Mouse (Mus musculus) heart, embryonic 10.5 days (tissue): ENCODE results near the gene H2-K1. TPM values are rescaled to one million over a fixed set of nuclear protein-coding genes. Genes with fewer than 3 reads are reported as not detected.

ENCODE experiments used
- DNase-seq: peaks from one replicate; pipeline ENCODE4 v3.0.0-alpha.2; 2017; ENCODE audit warnings: low spot score
- H3K27ac ChIP-seq: fragments of 300-500 bp; sonication (generic); 2 replicates; pipeline ENCODE4 v1.5.1; 2016; ENCODE audit warnings: mild to moderate bottlenecking
- H3K27me3 ChIP-seq: fragments of 300-500 bp; sonication (generic); 2 replicates; pipeline ENCODE4 v1.6.1; 2016; ENCODE audit warnings: mild to moderate bottlenecking; ENCODE audit not compliant: poor library complexity, insufficient read depth, severe bottlenecking
- H3K36me3 ChIP-seq: fragments of 300-500 bp; sonication (generic); 2 replicates; pipeline ENCODE4 v1.6.1; 2016; ENCODE audit warnings: mild to moderate bottlenecking, moderate library complexity
- H3K4me1 ChIP-seq: fragments of 300-500 bp; sonication (generic); 2 replicates; pipeline ENCODE4 v1.6.1; 2016; ENCODE audit warnings: mild to moderate bottlenecking
- H3K4me3 ChIP-seq: fragments of 300-500 bp; sonication (generic); 2 replicates; pipeline ENCODE4 v1.5.1; 2016; ENCODE audit warnings: mild to moderate bottlenecking, moderate library complexity
- H3K9me3 ChIP-seq: fragments of 300-500 bp; sonication (generic); 2 replicates; pipeline ENCODE4 v1.6.1; 2016; ENCODE audit warnings: mild to moderate bottlenecking, moderate library complexity
- WGBS: fragments of 180-500 bp; shearing (Covaris S2); methylation state at CpG from one replicate; pipeline ENCODE4 v1.1.7; 2016; 5-methylcytosine and 5-hydroxymethylcytosine counted together
- polyA plus RNA-seq: library from polyadenylated mRNA; unstranded; fragments of >200 nt; fragmentation: Nextera tagmentation; extraction: Ambion mirVana; gene quantifications from 2 replicates; pipeline ENCODE4 v1.2.1, GENCODE M21; 2016

Gene H2-K1
- 13.0 and 16.2 TPM in 2 replicates for polyA plus RNA-seq

DNA sequence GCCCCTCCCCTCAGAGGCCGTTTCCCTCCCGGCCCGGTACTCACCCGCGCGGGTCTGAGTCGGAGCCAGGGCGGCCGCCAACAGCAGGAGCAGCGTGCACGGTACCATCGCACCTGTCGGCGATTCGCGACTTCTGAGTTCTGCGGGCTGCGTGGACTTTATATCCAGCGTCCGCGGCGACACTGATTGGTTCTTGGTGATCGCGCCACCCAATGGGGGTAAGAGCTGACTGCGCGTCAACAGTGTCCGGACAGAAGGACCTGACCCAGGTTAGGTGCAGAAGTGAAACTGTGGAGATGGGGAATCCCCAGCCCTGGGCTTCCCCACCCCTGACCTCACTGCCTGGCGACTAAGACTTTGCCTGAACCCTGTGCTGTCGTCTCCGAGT, at the start of gene H2-K1:
Gene H2-K1 (minus strand): TSS at position 198 of the 388 bp plus-strand sequence.
- no peaks in the 10 kb centered on the region for H3K9me3 ChIP-seq
- peak; percentile 78 for DNase-seq
- H3K4me3 ChIP-seq, result peak within 1 kb of the TSS; percentile 71
- peaks cover 60% of the 10 kb centered on the region for H3K27me3 ChIP-seq
- peak within 1 kb of the TSS; percentile 62; the same call in 1 of the 2 replicates for H3K27ac ChIP-seq
- H3K36me3 ChIP-seq, result no peaks in the 10 kb centered on the region
- peaks cover 11% of the 10 kb centered on the region for H3K4me1 ChIP-seq
- 2% methylated on average over 30 of the region's 30 CpGs for WGBS

DNA sequence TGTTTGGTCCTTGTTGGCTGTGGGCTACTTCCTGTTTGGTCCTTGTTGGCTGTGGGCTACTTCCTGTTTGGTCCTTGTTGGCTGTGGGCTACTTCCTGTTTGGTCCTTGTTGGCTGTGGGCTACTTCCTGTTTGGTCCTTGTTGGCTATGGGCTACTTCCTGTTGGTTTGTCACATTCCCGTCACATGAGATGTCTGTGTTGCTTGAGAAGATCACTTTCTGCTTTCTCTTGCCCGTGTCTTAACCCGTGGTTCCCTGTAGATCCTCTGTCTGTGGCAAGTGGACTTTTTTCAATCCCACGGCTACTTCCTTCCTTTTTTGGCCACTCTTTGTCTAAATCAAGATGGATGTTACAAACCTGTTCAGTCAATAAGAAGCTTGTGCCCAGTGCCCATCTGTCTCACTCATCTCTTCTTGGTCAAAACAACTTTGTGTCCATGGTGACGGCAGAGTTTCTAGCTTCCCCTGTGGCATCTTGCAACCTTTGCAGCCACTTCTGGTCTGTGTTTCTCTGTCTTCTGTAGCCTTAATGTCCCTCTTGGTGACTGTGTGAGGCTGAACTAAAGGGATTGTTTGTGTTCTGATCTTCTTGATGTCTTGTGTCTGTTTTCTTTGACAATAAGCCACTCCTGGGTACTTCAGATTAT, 47.4 kb upstream of the H2-K1 start:
- H3K27me3 ChIP-seq, result peaks cover 29% of the 10 kb centered on the region
- 0 out of 2 replicates have a peak, but pooled peaks cover 9% of the 10 kb centered on the region for H3K9me3 ChIP-seq
- no peak overlapping the region for H3K27ac ChIP-seq
- H3K36me3 ChIP-seq, result no peaks in the 10 kb centered on the region
- no peak overlapping the region for H3K4me3 ChIP-seq
- no peak for DNase-seq
- H3K4me1 ChIP-seq, result 0 out of 2 replicates have a peak, but pooled peaks cover 7% of the 10 kb centered on the region
- 92% methylated on average over 5 of the region's 5 CpGs for WGBS

DNA sequence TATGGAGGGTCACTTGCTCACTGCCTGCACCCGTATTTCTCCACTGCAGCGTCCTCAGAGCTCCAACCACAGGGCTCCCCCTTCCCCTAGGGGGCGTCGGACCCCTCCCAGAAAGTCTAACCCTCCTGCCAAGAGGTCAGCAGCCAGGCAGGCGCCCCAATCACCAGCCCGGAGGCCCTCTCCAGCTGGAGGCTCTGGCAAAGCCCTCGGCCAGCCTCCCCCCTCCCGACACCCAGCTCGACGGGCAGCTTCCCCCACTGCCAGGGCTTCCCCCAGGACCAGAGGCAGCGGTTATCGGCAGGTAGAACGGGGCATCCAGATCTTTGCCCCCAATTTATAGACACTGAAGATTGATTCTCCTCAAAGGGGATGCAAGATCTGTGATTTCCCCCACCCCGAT, 45.8 kb upstream of the H2-K1 start:
- 80% methylated on average over 14 of the region's 14 CpGs for WGBS

DNA sequence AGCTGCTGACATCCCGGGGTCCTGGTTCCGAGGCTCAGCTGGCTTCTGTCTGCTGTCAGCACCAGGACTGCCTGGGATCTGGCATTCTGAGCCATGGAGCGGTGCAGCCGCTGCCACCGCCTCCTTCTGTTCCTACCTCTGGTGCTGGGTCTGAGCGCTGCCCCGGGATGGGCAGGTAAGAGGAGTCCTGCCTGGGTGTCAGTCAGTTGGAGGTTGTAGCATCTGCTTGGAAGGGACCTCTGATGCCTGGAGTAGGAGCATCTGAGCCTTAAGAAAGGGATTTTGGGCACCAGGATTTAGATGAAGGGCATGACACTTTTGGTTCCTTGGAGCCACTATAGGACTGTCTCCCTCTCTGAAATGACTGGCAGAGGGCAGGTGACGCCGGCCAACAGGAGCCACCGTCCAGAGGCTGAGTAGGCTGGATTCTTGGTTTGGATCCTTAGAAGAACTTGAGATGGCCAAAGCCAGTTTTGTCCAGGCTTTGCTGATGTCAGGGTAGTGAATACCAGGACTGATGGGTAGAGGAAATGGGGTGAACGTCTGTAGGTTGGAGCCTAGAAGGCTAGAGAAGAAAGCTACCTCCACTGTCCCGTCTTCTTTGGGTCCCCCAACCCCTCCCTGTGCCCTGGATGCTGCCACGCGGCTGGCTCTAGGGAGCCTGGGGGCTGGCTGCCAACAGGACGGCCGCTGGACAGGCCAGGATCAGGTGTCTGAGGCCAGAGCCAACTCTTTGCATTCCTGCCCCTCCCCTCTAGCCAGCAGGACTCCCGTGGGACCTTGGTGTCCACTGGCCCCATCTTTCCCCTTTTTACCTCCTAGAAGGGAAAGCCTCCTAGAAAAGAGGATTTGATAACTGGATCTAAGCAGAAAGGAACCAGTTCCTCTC, 39.7 kb upstream of the H2-K1 start:
- 24% methylated on average over 17 of the region's 17 CpGs for WGBS
- no peaks in the 10 kb centered on the region for H3K9me3 ChIP-seq
- H3K27ac ChIP-seq, result no peak overlapping the region
- H3K4me3 ChIP-seq, result peak overlapping the region; percentile 41
- H3K27me3 ChIP-seq, result peaks cover 67% of the 10 kb centered on the region
- peaks cover 32% of the 10 kb centered on the region for H3K36me3 ChIP-seq
- peaks cover 40% of the 10 kb centered on the region for H3K4me1 ChIP-seq
- DNase-seq, result no peak

More for the DNA sequence above, 45.8 kb upstream of the H2-K1 start:
- Histone ChIP-seq H3K4me3 (no peak overlapping the region), H3K27me3 (peaks cover 34% of the 10 kb centered on the region), H3K36me3 (no peaks in the 10 kb centered on the region), H3K4me1 (0 out of 2 replicates have a peak, but pooled peaks cover 10% of the 10 kb centered on the region), H3K27ac (no peak overlapping the region), H3K9me3 (0 out of 2 replicates have a peak, but pooled peaks cover 9% of the 10 kb centered on the region)
- no peak for DNase-seq

DNA sequence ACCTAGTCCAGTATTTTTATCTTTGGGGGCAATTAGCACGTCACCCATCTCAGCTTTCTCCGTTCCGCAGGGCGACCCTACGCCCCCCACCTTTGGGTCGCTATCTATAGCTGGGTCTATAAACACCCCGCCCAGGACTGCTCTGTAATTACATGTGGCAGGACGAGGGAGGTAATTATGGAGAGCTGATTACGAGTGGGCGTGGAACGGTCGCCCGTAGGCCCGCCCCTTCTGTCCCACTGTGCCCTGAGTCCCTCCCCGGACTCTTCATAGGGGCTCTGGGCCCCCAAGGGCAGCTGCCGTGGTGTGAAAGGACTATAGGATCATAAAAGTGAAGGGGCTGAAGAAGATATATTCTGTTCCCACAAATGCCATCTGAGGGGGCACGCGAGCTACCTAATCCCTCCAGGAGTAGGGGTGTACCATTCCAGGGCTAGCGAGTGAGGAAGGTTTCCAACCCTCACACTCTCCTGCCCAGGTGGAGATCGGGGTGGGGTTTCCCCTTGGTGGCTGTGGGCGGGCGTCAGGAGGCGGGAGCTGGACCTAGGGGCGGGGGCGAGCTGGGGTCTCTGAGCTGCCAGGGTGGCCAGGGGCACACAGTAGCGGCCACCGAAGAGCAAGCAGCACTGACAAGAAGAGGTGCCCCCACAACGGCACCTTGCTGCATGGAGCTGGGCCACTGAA, 38.9 kb upstream of the H2-K1 start, which contains the start of gene Col11a2:
Gene Col11a2 (plus strand): TSS at position 560 of the 684 bp plus-strand sequence.
- 0 out of 2 replicates have a peak within 1 kb of the TSS, but pooled peaks have one; percentile 14 for H3K27ac ChIP-seq

GRCm38 (mm10) chr17:34038440-34038839, 38.3 kb upstream of the H2-K1 start:
- Histone ChIP-seq H3K9me3 (no peaks in the 10 kb centered on the region), H3K36me3 (peaks cover 45% of the 10 kb centered on the region), H3K4me3 (peak overlapping the region; percentile 41), H3K4me1 (peaks cover 47% of the 10 kb centered on the region), H3K27me3 (peaks cover 64% of the 10 kb centered on the region), H3K27ac (0 out of 2 replicates have a peak overlapping the region, but pooled peaks have one; percentile 14)
- 13% methylated on average over 21 of the region's 21 CpGs for WGBS
- no peak for DNase-seq

More for the DNA sequence above, 38.9 kb upstream of the H2-K1 start, which contains the start of gene Col11a2:
- peaks cover 42% of the 10 kb centered on the region for H3K4me1 ChIP-seq
- H3K36me3 ChIP-seq, result peaks cover 39% of the 10 kb centered on the region
- peaks cover 64% of the 10 kb centered on the region for H3K27me3 ChIP-seq
- H3K4me3 ChIP-seq, result peak within 1 kb of the TSS; percentile 41
- no peak for DNase-seq
- no peaks in the 10 kb centered on the region for H3K9me3 ChIP-seq
- WGBS, result 6% methylated on average over 28 of the region's 28 CpGs

DNA sequence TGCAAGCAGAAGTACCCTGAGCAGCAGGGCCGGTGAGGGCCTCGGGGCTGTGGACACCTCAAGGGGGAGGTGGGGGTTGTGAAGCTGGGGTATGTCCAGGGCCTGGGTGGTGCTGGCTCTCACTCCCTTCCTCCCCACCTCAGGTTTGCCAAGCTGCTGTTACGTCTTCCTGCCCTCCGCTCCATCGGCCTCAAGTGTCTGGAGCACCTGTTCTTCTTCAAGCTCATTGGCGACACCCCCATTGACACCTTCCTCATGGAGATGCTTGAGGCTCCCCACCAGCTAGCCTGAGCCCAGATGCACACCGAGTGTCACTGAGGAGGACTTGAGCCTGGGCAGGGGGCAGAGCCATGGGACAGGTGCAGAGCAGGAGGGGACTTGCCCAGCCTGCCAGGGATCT, 37.1 kb upstream of the H2-K1 start:
- 93% methylated on average over 7 of the region's 7 CpGs for WGBS
- no peak for DNase-seq
- H3K4me3 ChIP-seq, result no peak overlapping the region
- H3K27me3 ChIP-seq, result peaks cover 54% of the 10 kb centered on the region
- no peaks in the 10 kb centered on the region for H3K9me3 ChIP-seq
- no peak overlapping the region for H3K27ac ChIP-seq
- peaks cover 58% of the 10 kb centered on the region for H3K4me1 ChIP-seq
- H3K36me3 ChIP-seq, result peaks cover 46% of the 10 kb centered on the region

DNA sequence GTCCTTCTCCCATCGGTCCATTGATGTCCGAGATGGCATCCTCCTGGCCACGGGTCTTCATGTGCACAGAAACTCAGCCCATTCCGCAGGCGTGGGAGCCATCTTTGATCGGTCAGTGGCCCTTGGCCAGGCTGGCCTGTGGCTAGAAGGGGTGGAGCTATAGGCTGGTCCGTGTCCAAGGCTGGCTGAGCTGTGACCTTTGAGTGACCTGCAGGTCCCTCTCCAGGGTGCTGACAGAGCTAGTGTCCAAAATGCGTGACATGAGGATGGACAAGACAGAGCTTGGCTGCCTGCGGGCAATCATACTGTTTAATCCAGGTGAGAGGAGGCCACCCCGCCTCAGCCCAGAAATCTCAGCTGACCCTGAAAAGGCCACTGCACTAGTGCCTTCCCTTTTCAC, 36.5 kb upstream of the H2-K1 start:
- 76% methylated on average over 10 of the region's 10 CpGs for WGBS
- H3K4me1 ChIP-seq, result peaks cover 59% of the 10 kb centered on the region
- H3K36me3 ChIP-seq, result peaks cover 46% of the 10 kb centered on the region

GRCm38 (mm10) chr17:34035517-34035916, 35.4 kb upstream of the H2-K1 start:
- H3K27me3 ChIP-seq, result peaks cover 37% of the 10 kb centered on the region
- WGBS, result 93% methylated on average over 8 of the region's 9 CpGs
- peaks cover 55% of the 10 kb centered on the region for H3K4me1 ChIP-seq
- H3K36me3 ChIP-seq, result peaks cover 46% of the 10 kb centered on the region
- no peak overlapping the region for H3K4me3 ChIP-seq
- no peak overlapping the region for H3K27ac ChIP-seq
- no peaks in the 10 kb centered on the region for H3K9me3 ChIP-seq
- no peak for DNase-seq

More for the DNA sequence above, 36.5 kb upstream of the H2-K1 start:
- Histone ChIP-seq H3K27ac (no peak overlapping the region), H3K4me3 (no peak overlapping the region), H3K27me3 (peaks cover 48% of the 10 kb centered on the region), H3K9me3 (no peaks in the 10 kb centered on the region)
- no peak for DNase-seq

GRCm38 (mm10) chr17:34034064-34034463, 33.9 kb upstream of the H2-K1 start:
- Histone ChIP-seq H3K36me3 (peaks cover 58% of the 10 kb centered on the region), H3K4me3 (no peak overlapping the region), H3K27ac (no peak overlapping the region), H3K4me1 (peaks cover 56% of the 10 kb centered on the region), H3K27me3 (peaks cover 22% of the 10 kb centered on the region), H3K9me3 (no peaks in the 10 kb centered on the region)
- 68% methylated on average over 10 of the region's 10 CpGs for WGBS
- DNase-seq, result no peak

GRCm38 (mm10) chr17:34033441-34033840, 33.3 kb upstream of the H2-K1 start:
- DNase-seq, result no peak
- H3K27ac ChIP-seq, result peak overlapping the region; percentile 98; the same call in 1 of the 2 replicates
- peaks cover 56% of the 10 kb centered on the region for H3K4me1 ChIP-seq

GRCm38 (mm10) chr17:34032806-34033205, 32.7 kb upstream of the H2-K1 start:
- H3K36me3 ChIP-seq, result peaks cover 66% of the 10 kb centered on the region
- H3K4me3 ChIP-seq, result peak overlapping the region; percentile 80
- DNase-seq, result peak; percentile 77
- H3K4me1 ChIP-seq, result peaks cover 58% of the 10 kb centered on the region
- H3K27ac ChIP-seq, result peak overlapping the region; percentile 98
- peaks cover 9% of the 10 kb centered on the region for H3K27me3 ChIP-seq
- no peaks in the 10 kb centered on the region for H3K9me3 ChIP-seq
- 58% methylated on average over 9 of the region's 9 CpGs for WGBS

More at GRCm38 (mm10) chr17:34033441-34033840, 33.3 kb upstream of the H2-K1 start:
- peak overlapping the region; percentile 80 for H3K4me3 ChIP-seq
- H3K9me3 ChIP-seq, result no peaks in the 10 kb centered on the region
- WGBS, result 93% methylated on average over 9 of the region's 9 CpGs
- peaks cover 65% of the 10 kb centered on the region for H3K36me3 ChIP-seq
- H3K27me3 ChIP-seq, result peaks cover 16% of the 10 kb centered on the region
